Mouse (Mus musculus) thymus, postnatal 10 days (tissue): Measurements from ENCODE around the gene Mtrr.
A peak's percentile ranks its signal among the peaks of the same experiment; 100 is the strongest.

Source experiments
- DNase-seq, 2 experiments: peaks; one replicate each; pipeline ENCODE4 v3.0.0; 2021; ENCODE audit warnings: low spot score in 2 of 2

Mtrr gene

DNA sequence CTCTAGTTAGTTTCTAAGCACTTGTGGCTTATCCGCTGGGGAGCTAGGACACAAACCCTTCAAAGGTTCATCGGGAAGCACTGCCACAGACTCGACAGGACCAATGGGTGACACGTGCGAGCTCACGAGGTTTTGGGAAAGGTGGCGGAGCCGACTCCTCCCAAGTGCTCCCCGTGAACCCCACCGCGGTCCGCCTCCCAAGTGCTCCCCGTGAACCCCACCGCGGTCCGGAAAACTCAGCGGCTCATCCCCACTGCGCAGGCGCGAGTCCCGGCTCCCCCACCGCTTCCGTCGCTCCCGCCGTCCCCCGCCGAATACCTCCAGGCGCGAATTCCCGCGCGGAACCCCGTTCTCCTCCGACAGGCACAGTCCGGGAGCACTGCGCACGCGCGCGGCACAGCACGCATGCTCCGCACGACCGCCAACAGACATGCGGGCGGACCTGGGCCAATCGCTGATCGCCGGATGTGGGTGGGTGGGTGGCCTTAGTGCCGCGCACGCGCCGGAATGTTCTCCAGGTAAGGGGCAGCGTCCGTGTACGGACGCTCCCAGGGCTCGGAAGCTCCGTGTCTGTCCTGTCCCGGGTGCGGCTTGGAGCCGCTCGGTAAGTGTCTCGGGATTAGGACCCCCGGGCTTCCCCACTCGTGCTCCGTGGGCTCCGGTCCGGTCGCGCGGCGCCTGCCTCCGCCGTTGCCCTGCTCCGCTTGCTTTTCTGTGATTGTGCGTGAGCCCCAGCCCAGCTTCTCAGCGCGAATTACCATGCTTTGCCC, at the start of gene Mtrr, which contains the start of gene Fastkd3:
Mtrr (minus strand) TSS at position 403 of the 770 bp plus-strand sequence.
Fastkd3 (plus strand) TSS at position 488 of the 770 bp plus-strand sequence.
- peak; percentile 92 to 95 for DNase-seq

DNA sequence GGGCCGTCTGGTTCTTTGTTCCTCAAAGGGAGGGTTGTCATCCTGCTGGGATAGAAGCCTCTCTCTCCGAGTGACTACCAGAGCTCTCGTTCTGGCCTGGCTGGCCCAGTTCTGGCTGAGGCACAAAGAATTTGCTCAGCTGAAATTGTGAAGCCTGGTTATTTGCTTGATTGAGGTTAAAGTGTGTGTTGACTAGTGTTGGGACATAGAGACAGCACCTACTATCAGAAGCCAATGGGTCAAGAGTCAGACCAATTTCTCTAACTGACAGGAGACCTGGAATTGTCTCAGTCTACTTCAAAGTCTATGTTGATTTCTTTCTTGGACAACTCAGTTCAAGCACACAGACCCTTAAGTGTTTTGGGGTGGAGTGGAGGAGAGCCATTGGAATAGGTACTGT, 45.1 kb upstream of the Mtrr start:
- no peak for DNase-seq

DNA sequence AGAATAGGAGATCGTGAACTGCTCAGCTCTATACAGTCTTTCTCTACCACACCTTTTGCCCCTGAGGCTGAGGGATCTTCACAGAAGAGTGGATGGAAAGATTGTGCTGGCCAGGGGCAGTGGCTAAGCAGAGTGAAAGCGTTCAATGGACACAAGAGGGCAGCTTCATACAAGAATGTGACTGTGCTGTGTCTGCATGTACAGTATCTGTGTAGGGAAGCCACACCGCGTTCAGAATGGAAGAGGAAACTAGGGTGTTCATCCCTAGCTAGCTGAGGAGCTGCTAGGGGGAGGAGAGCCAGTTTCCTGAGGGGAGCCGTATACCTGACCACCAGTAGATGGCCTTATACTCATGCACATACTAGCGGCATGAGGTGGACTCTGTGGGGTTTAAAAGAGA, 40.8 kb upstream of the Mtrr start:
- DNase-seq = no peak

DNA sequence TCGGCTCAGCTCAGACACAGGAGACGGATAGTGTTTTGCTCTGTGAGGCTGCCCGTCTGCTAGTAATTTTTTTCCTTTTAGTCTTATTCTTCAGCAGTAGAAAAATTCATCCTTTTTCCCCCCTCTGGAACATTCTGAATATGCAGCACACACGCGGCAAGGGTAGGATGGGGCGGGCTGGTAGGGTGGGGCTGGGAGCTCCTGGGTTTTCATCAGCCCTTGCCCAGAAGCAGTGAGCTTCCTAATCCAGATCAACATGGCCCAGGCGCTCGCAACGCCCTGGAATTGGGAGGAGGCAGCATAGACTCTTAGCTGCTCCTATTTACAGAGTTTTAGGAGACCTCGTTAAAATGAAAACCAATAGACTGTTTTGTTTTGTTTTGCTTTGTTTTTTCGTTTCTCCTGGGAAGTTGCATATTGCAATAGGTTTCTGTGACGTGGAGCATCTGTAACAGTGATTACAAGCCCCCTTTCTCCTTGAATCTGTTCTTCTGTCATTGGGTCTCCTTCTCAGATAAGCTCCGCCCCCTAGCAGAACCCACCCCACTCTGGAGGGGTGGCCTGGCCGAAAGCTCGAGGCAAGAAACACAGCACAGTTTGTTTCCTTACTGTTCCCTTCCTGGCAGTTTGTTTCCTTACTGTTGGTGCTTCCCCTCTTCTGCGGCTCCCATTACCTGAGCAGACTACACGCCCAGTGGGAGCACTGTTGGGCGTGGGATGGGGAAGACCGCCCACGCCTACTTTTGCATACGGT, 25.9 kb upstream of the Mtrr start:
- DNase-seq = no peak

DNA sequence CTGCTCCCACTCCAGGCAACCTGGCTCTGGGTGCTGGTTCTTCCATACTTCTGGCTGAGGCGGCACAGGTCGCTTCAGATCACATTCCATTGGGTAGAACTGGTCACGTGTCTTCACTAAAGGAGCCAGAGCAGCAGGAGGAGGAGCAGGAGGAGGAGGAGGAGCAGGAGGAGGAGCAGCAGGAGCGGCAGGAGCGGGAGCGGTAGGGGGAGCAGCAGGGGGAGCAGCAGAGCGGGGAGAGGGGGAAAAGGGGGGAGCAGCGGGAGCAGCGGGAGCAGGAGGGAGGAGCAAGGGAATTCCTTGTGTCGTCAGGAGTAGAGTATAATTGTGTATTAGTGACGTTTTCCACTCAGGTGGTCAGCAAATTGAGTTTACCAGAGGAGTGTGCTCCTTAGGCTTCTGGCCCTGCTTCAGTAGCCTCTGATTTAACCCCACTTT, 23.8 kb upstream of the Mtrr start:
- DNase-seq = no peak

DNA sequence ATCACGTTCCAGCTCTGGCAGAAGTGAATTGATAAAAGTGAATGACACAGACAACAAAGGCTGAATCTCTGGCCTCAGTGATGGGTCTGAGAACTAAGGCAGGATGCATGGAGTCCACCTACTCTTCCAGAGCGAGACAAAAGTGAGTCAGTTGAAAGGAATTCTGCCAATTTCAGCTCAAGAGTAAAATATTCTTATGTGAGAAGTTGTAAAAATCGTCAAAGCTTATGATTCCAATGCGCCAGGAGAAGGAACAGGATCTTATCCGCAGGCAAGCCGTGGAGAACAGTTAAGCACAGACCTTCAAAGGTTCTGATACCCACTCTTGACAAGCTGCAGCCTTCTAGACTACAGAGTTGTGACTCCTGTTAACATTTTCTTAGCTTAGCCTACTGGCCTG, 21.1 kb upstream of the Mtrr start:
- no peak for DNase-seq

DNA sequence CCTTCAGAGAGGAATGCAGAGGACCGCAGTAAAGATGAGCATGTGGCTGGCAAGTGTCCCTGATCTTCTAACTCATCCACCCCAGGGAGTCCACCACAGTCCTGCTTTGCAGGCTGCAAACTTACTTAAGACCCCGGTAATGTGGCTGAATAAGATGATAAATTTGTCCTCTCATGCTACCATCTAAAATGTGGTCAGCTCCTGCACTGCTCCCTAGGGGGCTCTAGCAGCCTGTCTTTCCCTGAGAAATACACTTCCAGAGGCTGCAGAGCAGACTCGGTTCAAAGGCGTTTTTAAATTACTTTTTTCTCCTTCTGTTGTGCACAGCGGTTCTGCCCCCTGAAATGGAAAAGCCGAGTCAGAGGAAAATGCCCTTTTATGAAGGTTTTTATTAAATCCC, 19.2 kb upstream of the Mtrr start:
- DNase-seq = no peak

DNA sequence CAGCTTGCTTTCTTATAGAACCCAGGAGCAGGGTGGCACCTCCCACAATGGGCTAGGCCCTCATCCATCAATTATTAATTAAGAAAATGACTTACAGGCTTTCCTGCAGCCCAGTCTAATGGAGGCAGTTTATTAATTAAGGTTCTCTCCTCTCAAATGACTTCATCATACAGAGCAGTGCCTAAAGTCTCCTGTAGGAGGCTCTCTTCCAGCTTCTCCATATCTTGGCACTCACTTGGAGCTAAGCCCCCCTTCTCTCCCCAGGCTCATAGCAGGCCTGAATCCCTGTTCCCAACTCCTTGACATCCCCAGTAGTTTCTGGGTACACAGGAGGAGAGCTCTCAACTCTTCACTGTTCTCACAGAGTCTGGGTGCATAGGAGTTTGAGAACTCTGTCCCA, 17.0 kb upstream of the Mtrr start:
- no peak for DNase-seq

DNA sequence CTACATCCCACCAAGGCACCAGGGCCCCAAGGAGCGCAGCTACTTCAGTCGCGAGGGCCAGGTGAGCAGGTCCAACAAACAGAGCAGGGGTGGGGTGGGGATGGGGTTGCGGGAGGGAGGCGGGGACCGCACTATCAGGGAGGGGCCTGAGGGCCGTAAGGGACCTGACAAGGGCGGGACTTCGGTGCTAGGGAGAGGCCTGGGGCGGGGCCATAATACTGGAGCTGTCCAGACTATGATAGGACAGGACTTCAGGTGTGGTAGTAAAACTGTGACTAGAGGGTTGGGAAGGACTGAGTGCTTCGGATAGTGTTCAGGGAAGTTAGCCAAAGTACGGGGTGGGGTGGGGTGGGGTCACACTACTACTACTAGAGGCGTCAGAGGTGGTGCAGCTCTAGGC, 15.7 kb upstream of the Mtrr start:
- no peak for DNase-seq

DNA sequence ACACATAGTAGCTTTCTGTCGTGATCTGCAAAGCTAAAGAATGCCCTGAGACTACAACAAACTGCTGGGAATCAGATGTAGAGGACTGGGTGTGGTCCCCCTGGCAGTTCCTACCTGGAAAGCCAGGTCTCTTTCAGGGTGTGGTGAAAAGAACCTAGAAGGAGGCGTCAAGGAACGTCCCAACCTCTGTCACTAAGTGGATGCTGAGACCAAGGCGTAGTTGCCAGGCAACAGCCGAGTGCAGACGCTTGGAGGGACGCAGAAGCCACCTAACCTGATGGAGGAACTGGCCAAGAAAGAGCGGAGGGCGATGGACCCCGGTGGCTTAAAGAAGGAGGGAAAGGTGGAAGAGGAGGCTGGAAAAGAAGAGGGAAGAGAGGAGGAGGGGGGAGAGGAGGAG, 15.2 kb upstream of the Mtrr start, which contains the start of gene 1700001L19Rik:
1700001L19Rik (plus strand) TSS at position 223 of the 400 bp plus-strand sequence.
- DNase-seq = no peak

DNA sequence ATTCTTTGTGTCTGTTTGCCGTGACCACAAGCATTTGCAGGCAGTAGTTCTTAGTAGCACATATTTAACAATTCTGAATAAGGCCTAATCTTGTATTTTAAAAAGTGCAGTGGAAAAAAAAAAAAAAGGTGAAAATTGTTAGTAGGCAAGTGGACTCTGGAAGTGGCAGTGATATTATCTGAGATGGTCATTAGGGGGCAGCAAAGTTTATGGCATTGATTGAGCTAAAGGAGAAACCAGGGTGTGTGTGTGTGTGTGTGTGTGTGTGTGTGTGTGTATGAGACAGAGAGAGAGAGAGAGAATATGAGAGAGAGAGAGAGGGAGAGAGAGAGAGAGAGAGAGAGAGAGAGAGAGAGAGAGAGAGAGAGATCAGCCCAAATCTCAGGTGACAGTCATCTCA, 11.8 kb upstream of the Mtrr start:
- no peak for DNase-seq

DNA sequence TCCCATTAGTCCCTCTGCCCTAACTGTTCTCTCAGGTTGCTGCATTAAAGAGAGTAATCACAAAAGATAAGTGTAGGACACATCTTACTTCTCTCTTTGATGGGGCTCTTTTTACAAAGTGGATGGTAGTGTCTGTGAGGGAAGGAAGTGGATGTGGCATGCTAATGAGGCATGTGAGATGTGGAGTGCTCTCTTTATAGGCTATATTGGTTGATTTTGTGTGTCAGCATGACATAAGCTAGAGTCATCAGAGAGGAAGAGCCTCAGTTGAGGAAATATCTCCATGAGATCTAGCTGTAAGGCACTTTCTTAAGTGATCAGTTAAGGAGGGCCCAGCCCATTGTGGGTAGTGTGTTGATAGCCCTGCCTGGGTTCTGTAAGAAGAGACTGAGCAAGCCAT, 6.4 kb upstream of the Mtrr start:
- DNase-seq = no peak

DNA sequence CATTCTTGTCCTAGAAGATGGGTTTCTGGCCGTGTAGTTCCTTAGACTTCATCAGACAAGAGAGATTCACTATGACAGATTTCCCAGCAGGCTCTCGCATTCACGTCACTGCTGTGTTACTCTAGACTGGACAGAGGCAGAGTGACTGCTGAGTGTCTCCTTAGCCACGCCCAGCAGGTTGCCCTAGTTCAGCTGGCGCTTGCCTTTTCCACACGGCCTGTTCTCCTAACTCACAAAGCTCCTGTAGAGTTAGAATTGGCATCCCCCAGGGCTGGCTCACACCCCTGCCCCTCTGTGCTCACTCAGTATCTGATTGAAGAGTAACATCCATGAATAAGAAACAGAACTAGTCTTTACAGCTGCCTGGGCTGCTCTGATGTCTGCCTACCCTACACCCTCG, 3.5 kb upstream of the Mtrr start:
- no peak for DNase-seq

DNA sequence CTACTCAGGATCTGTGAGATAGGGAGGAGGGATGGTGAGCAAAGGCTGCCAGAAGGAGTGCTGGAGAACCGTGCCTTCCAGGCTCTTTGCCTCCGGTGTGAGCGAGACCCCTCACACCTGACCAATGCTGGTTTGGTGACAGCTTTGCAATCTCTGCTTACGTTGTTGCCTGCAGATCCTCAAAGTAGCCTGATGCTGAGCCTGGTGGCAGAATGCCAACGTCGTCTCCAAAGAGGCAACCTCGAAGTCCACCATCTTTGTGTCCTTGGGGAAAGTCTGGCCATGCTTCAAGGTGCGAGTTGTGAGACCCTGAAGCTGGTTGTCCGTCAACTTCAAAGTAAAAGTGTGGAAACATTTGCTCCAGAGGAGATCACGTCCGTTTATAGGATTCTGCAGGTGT, 2.0 kb upstream of the Mtrr start:
- DNase-seq = no peak

DNA sequence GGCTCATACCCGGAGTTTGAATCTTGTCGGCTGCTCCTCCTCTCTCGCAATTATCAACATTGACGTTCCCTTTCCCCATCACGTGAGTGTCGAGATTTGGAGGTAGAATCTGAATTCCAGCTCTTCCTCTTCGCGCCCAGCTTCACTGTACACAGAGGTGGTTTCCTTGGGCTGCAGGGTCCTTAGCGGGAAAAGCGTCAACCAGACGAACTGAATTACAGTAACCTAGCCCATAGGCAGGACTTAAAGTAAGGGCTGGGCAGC, 500 bp upstream of the Mtrr start:
- peak in 1 of 2 experiments; percentile 6 for DNase-seq

DNA sequence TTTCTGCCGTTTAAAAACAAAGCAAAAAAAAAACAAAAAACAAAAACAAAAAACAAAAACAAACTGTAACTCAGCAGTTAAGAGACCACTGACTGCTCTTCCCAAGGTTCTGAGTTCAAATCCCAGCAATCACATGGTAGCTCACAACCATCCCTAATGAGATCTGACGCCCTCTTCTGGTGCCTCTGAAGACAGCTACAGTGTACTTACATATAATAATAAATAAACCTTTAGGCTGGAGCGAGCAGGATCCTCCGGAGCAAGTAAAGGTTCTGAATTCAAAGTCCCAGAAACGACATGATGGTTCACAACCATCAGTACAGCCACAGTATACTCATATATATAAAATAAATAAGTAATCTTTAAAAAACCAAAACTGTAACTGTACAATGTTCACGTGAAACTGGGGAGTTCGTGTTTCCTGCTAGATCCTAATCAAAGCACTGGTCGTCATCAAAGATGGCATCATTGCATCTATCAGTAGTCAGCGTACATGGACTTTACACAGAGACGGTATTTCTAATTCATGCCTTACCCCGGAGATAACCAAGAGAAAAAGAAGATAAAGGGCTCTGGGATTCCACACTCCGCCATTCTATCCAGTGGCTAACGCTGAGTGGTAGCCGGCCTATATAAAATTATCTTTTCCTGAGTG, 736 bp downstream of the Mtrr start:
- DNase-seq = no peak

DNA sequence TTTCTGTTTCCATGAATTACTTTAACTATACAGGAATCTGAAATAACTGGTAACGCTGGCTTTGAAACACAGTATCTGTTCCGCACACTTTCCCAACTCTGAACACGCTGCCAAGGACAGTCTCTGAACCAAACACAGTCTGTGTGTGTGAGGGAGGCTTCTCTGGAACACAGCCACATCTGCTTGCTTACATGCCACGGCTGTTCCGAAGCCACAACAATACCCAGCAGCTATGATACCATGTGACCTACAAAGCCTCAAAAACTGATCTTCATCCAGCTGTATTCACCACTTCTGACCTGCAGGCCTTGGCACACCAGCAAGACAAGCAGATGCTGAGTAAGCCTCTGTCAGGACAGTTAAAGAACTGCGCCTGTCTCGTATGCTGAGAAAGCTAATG, 4.0 kb downstream of the Mtrr start:
- DNase-seq = no peak

DNA sequence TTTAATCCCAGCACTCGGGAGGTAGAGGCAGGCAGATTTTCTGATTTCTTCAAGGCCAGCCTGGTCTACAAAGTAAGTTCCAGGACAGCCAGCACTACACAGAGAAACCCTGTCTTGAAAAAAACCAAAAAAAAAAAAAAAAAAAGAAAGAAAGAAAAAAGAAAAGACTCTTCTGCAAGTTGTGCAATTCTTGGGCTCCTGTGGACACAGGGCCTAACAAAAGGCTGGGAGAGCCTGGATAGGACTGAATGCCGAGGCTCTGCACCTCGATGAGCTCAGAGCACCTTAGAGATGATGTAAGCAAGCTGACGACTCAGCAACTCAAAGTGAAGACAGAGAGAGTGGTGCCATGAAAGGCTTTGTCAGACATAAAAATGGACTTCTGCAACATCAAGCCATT, 7.6 kb downstream of the Mtrr start:
- no peak for DNase-seq

DNA sequence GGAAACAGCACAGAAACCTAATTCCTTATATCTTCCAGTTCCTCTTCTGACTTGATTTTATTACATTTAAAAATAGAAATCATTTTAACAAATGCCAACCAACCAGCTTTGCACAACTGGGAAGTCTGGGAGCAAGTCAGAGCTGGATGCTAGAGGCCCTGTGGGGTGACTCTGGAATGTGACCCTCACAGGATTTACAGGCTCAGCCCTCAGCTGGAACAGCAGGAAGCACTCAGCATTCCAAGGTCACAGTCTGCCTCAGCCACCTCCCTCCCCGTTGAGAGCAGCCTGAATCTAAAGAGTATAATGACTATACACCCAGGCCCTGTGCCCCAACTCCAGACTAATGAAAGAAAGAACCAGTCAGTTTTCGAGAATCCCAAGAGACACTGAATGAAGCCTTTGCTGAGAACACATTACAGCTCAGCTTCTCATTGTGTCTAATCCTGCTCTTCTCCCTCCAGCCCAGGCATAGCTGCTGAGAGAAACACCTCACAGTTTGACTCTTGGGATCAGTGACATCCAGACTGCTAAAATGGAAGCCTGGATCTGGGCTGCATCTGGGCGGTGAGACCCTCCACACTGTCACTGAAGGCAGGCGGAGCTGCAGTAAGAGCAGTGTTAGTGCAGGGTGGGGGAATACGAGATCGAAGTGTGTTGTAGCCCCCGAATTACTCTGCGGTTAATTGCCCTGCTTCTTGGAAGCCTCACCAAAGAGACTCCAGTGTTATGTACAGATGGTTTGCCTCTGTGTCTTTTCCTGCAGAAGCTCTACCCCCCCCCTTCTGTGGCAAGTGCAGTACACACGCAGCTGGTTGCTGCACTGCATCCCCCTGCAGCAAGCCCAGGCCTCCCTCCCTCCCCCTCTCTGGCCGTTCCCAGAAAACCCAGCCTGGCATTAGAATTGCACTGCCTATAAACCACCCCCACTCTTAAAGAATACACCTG, 8.7 kb downstream of the Mtrr start:
- DNase-seq = no peak

DNA sequence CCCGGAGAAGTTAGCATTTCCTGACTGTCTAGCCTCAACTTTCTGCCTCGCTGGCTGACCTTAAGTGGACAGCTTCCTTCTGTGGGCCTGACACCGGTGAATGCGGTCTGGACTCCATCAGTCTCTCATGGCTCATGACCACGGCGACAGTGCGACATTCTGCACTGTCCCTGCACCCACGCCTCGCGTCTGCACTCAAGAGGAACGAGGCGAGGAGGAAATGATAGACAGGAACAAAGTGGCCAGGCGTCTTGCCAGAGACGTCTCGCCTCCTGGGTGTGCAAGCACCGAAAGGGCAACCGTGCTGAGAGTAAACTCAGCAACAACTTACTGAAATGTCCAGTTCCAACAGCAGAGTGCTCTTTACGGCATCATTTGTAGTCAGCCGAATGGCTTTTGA, 9.7 kb downstream of the Mtrr start:
- DNase-seq = no peak

DNA sequence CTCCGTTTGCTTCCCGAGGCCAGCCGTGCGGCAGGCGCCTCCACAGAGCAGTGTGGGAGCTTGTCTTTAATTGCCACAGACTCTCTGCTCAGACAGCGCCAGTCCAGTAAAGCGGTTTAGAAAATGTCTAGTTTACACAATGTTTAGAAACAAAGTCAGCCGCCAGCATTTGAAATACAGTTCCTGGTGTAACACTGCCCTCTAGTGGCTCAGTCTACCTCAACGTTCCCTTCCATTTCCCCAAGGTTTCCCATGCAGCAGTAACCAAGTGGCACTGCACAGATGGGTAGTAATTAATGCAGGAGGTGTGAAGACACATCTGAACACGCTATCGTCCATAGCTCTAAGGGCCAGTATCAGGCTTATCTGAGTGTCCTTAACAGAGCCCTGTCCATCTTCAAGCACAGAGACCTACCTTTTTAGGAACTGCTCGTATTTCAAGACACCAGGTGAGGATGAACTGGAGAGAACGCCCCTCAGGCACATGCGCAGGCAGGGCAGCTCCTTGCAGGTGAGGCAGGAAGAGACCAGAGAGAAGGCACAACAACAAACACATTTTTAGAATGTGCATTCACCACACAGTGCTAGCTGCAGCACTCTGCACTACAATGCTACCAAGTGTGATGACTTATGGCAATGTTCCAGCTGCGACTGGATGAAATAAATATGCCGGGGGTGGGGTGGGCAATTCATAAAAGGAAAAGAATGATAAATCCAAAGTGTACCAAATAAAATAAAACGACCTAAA, 12.2 kb downstream of the Mtrr start:
- DNase-seq = peak in 1 of 2 experiments; percentile 37
